Mouse (Mus musculus): Measurements from ENCODE around the gene Maml2. TPM values are rescaled to one million over a fixed set of nuclear protein-coding genes. Genes with fewer than 3 reads are reported as not detected.

Maml2 gene
- polyA plus RNA-seq, 1 experiment from 2014 or later: 4.3 TPM

DNA sequence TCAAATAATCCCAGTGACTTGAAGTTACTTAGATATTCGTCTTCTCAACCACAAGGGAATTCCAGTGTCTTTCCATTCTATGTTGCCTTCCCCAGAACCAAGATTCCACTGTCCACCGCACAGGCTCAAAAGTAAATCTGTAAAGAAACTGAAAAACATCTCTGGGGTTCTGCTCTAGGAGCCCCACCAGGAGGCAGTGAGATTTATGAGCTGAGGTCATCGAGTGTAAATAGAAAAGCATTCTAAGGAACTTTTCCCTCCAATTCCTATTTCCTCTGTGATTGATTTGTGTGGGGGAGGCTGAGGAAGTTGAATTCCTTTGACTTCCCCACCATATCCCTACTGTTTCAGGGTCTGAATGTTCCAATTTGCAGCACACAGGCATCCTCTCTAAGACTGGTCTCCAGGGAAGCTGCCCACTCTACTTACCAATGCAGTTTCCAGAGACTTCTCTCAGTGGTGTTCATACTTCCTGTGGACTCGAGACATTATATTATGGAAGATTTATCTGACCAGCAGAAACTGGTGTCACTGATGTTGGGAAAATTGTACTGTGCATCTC lies 261.1 kb downstream of the Maml2 start:
- WGBS: 35% methylated on average over 4 of the region's 4 CpGs
- TF ChIP-seq EP300 (optimal IDR thresholded peaks at IDR 0.05) (no peak), CTCF (IDR thresholded peaks at IDR 0.05; ENCODE audit: low read depth) (0 out of 2 replicates have a peak, but pooled peaks have one; percentile 8)
- Histone ChIP-seq H3K9me3 (ENCODE audit: control insufficient read depth, low read length) (no peaks in the 10 kb centered on the region), H3K27me3 (ENCODE audit: control insufficient read depth, insufficient read depth, low read length) (no peaks in the 10 kb centered on the region), H3K4me1 (replicated peaks; ENCODE audit: control insufficient read depth, insufficient read depth) (peaks cover 6% of the 10 kb centered on the region), H3K4me3 (ENCODE audit: low read depth, low read length) (no peak overlapping the region), H3K4me2 (replicated peaks; ENCODE audit: low read depth) (no peak overlapping the region), H3K36me3 (ENCODE audit: control insufficient read depth, insufficient read depth, low read length) (no peaks in the 10 kb centered on the region), H3K27ac (replicated peaks) (no peak overlapping the region), H3K9ac (ENCODE audit: low read length) (no peak overlapping the region)
- DNase-seq (ENCODE audit: low spot score): no peak
- ATAC-seq (ENCODE audit: low FRiP score, low TSS enrichment): no peak

DNA sequence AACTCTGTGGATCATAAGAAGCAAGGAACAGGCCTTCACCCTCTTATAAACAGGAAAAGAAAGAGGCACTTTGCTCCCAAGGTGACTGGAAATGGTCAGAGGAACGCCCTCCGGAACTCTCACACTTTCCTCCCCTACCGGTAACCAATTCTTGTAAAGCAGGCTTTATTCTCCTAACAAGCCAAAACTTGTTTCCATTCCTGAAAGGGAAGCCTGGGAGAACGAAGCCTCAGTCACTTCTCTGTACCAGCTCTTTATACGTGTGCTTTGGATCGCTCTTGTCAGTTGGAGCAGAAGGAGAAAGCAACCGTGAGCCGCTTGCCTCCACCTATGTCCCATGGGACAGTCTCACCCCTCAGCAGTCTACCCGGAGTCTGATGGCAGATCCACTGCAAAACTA lies 262.9 kb downstream of the Maml2 start:
- H3K9me3 ChIP-seq (ENCODE audit: control insufficient read depth, low read length): no peaks in the 10 kb centered on the region
- H3K36me3 ChIP-seq (ENCODE audit: control insufficient read depth, insufficient read depth, low read length): no peaks in the 10 kb centered on the region
- no peaks in the 10 kb centered on the region for H3K27me3 ChIP-seq (ENCODE audit: control insufficient read depth, insufficient read depth, low read length)
- H3K27ac ChIP-seq (replicated peaks): peak overlapping the region; percentile 83
- DNase-seq (ENCODE audit: low spot score) (no peak), ATAC-seq (ENCODE audit: low FRiP score, low TSS enrichment) (no peak)
- no peak overlapping the region for H3K9ac ChIP-seq (ENCODE audit: low read length)
- WGBS: 73% methylated on average over 9 of the region's 9 CpGs
- TF ChIP-seq EP300 (optimal IDR thresholded peaks at IDR 0.05) (peak; percentile 76), CTCF (IDR thresholded peaks at IDR 0.05; ENCODE audit: low read depth) (no peak)
- H3K4me3 ChIP-seq (ENCODE audit: low read depth, low read length): no peak overlapping the region
- H3K4me1 ChIP-seq (replicated peaks; ENCODE audit: control insufficient read depth, insufficient read depth): peaks cover 7% of the 10 kb centered on the region
- no peak overlapping the region for H3K4me2 ChIP-seq (replicated peaks; ENCODE audit: low read depth)

DNA sequence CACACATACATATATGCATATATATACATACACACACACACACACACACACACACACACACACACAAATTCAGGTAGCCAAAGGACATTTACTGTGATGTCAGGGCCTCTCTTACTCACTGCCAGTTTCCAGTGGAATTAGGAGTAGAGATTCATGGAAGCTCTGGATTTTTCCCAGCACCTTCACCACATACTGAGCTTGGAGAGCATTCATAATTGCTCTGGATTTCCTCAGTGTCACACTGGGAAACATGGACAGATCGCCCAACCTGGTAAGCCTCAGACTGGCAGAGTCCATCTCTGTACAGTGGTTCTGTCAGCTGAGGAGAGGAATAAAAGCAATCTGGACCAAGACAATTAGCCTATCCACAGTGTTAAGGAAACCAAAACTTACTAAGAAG lies 263.6 kb downstream of the Maml2 start:
- H3K9ac ChIP-seq (ENCODE audit: low read length): no peak overlapping the region
- 61% methylated on average over 1 of the region's 1 CpGs for WGBS

DNA sequence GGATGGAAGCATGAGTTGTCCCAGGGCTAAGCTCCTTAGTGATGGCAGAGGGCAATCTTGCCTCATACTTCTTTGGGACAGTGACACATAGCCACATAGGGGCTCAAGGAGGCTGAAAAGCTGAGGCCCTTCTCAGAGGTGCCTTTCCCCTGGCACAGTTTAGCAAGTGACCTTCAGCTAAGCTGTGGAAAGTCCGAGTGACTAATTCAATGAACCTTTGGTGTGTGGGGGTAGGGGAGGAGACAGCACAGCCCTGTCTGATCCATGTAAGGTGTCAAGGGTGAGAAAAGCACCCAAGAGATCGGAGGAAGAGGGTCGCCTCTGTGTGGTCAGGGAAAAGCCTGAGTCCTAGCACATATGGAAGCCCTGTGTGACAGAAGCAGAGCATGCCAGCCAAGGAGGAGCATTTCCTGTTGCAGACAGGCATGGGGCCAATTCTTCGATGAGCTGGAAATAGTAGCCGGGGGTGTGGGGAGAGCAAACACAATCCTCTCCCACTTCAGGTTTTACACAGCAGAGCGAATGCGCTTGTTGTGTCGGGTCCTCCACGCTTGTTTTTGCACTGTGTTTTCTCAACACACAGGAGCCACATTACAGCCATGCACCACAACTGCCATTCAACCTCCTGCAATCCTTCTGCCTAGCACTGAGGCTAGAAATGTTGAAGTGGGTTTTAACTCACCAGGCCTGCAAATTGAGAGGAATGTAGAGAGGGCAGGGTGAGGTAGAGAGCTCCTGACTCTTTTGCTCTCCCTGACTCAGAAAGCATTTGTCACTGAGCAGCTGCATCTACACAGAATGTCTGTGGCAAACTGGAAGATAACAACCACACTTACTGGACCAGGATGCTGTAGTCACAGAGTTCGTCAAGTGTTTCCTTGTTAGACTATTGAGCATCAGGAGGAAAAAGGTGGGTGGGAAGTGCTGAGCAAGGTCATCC lies 266.0 kb downstream of the Maml2 start:
- no peak for ATAC-seq (ENCODE audit: low FRiP score, low TSS enrichment)
- TF ChIP-seq CTCF (IDR thresholded peaks at IDR 0.05; ENCODE audit: low read depth) (no peak), EP300 (optimal IDR thresholded peaks at IDR 0.05) (no peak)
- Histone ChIP-seq H3K27me3 (ENCODE audit: control insufficient read depth, insufficient read depth, low read length) (no peaks in the 10 kb centered on the region), H3K9ac (ENCODE audit: low read length) (no peak overlapping the region), H3K36me3 (ENCODE audit: control insufficient read depth, insufficient read depth, low read length) (no peaks in the 10 kb centered on the region), H3K27ac (replicated peaks) (no peak overlapping the region; the same call in 1 of the 2 replicates), H3K9me3 (ENCODE audit: control insufficient read depth, low read length) (no peaks in the 10 kb centered on the region), H3K4me2 (replicated peaks; ENCODE audit: low read depth) (no peak overlapping the region), H3K4me3 (ENCODE audit: low read depth, low read length) (no peak overlapping the region), H3K4me1 (replicated peaks; ENCODE audit: control insufficient read depth, insufficient read depth) (peaks cover 7% of the 10 kb centered on the region)
- 45% methylated on average over 10 of the region's 10 CpGs for WGBS
- peak; percentile 19 for DNase-seq (ENCODE audit: low spot score)

More for the DNA sequence above, 263.6 kb downstream of the Maml2 start:
- Histone ChIP-seq H3K27me3 (ENCODE audit: control insufficient read depth, insufficient read depth, low read length) (no peaks in the 10 kb centered on the region), H3K27ac (replicated peaks) (peak overlapping the region; percentile 83), H3K9me3 (ENCODE audit: control insufficient read depth, low read length) (no peaks in the 10 kb centered on the region), H3K4me3 (ENCODE audit: low read depth, low read length) (no peak overlapping the region), H3K36me3 (ENCODE audit: control insufficient read depth, insufficient read depth, low read length) (no peaks in the 10 kb centered on the region), H3K4me2 (replicated peaks; ENCODE audit: low read depth) (no peak overlapping the region), H3K4me1 (replicated peaks; ENCODE audit: control insufficient read depth, insufficient read depth) (peaks cover 7% of the 10 kb centered on the region)
- ATAC-seq (ENCODE audit: low FRiP score, low TSS enrichment) (no peak), DNase-seq (ENCODE audit: low spot score) (no peak)
- no peak for TF ChIP-seq CTCF (IDR thresholded peaks at IDR 0.05; ENCODE audit: low read depth)
- TF ChIP-seq EP300 (optimal IDR thresholded peaks at IDR 0.05): no peak

DNA sequence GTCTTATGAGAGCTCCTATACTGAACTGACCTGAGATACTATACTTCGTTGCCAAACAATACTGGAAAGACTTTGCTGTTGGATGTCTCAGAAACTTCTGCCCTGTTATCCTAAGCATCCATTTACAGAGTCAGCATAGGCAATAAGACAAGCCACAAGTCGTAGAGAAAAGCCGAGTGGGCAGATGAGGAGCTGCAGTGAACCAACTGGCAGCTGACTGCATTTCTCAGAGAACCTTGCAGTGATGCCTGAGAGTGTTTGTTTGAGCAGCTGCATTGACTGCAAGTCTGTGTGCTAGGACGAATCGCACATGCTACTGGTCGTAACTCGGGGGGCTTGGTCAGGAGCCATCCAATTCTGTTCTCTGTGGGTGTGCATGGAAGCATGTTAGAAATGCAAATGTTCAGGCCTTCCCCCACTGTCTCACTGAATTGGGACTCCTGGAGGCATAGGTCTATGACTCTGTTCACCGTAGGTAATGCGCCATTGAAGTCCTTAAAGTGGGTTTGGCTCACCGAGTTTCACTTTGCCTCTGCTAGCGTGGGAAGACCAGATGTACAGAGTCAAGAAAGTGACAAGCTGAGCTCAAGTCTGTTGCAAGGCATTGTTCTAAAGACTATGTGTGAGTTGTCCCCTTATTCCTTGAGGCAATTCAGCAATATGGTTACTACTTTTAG lies 267.7 kb downstream of the Maml2 start:
- DNase-seq (ENCODE audit: low spot score) (no peak), ATAC-seq (ENCODE audit: low FRiP score, low TSS enrichment) (no peak)
- Histone ChIP-seq H3K4me2 (replicated peaks; ENCODE audit: low read depth) (no peak overlapping the region), H3K27ac (replicated peaks) (no peak overlapping the region), H3K9me3 (ENCODE audit: control insufficient read depth, low read length) (no peaks in the 10 kb centered on the region), H3K36me3 (ENCODE audit: control insufficient read depth, insufficient read depth, low read length) (no peaks in the 10 kb centered on the region), H3K4me1 (replicated peaks; ENCODE audit: control insufficient read depth, insufficient read depth) (peaks cover 7% of the 10 kb centered on the region), H3K27me3 (ENCODE audit: control insufficient read depth, insufficient read depth, low read length) (no peaks in the 10 kb centered on the region), H3K9ac (ENCODE audit: low read length) (no peak overlapping the region), H3K4me3 (ENCODE audit: low read depth, low read length) (no peak overlapping the region)
- TF ChIP-seq CTCF (IDR thresholded peaks at IDR 0.05; ENCODE audit: low read depth) (no peak), EP300 (optimal IDR thresholded peaks at IDR 0.05) (no peak)
- 69% methylated on average over 11 of the region's 11 CpGs for WGBS

All from stomach, postnatal 0 days (tissue).